Mouse (Mus musculus) lung, postnatal 36 days (tissue): Measurements from ENCODE around the gene Prl5a1.

Experiments used
- DNase-seq: peaks from one replicate; pipeline ENCODE4 v3.0.0; 2022; ENCODE audit warnings: mixed read lengths

The Prl5a1 gene

DNA sequence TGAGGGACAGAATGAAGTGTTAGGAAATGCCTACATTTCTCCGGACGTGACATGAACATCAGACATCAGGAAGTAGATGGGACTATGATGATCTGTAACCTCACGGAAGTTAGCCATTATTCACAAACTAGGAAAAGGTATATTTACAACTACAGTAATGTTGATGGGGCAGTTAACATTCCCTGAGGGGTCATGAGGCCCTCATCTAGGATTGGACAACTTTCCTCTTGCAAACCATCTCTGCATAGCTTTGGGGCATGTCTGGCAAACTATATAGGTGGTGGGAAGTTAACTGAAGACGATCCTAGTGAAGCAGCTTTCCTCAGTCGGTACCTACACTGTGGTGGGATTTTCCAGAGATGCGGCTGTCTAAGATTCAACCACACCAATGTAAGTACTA, at the start of gene Prl5a1:
Gene Prl5a1 (plus strand): TSS at position 301 of the 400 bp plus-strand sequence.
- DNase-seq, result no peak

GRCm38 (mm10) chr13:28096161-28096560, 46.1 kb upstream of the Prl5a1 start:
- no peak for DNase-seq

GRCm38 (mm10) chr13:28108536-28108935, 33.7 kb upstream of the Prl5a1 start:
- DNase-seq, result no peak

- DNase-seq, result no peak
These were observed 9.5 kb upstream of the Prl5a1 start for GRCm38 (mm10) chr13:28132781-28133180.

- DNase-seq, result no peak
These were observed 6.5 kb upstream of the Prl5a1 start for GRCm38 (mm10) chr13:28135790-28136189.
